Mouse (Mus musculus) forebrain, embryonic 12.5 days (tissue): ENCODE results near the gene Cyp2c55. TPM values are rescaled to one million over a fixed set of nuclear protein-coding genes. Genes with fewer than 3 reads are reported as not detected.

Source experiments
- ATAC-seq: fragments of 200-750 bp; cut with Nextera tagmentation; 2 replicates; pipeline ENCODE4 v1.8.0; 2017; ENCODE audit warnings: moderate TSS enrichment; ENCODE audit not compliant: low FRiP score
- H3K27ac ChIP-seq: fragments of 300-500 bp; sonication (generic); 2 replicates; pipeline ENCODE4 v1.5.1; 2016; ENCODE audit warnings: mild to moderate bottlenecking
- H3K27me3 ChIP-seq: fragments of 300-500 bp; sonication (generic); 2 replicates; pipeline ENCODE4 v1.6.1; 2016; ENCODE audit warnings: mild to moderate bottlenecking
- H3K36me3 ChIP-seq: fragments of 300-500 bp; sonication (generic); replicated peaks from 2 replicates; pipeline ENCODE4 v1.6.1; 2016; ENCODE audit warnings: mild to moderate bottlenecking
- H3K4me1 ChIP-seq: fragments of 300-500 bp; sonication (generic); 2 replicates; pipeline ENCODE4 v1.6.1; 2016
- H3K4me2 ChIP-seq: fragments of 300-500 bp; sonication (generic); 2 replicates; pipeline ENCODE4 v1.6.1; 2016; ENCODE audit warnings: mild to moderate bottlenecking, moderate library complexity
- H3K4me3 ChIP-seq: fragments of 300-500 bp; sonication (generic); replicated peaks from 2 replicates; pipeline ENCODE4 v1.5.1; 2016; ENCODE audit warnings: mild to moderate bottlenecking
- H3K9ac ChIP-seq: fragments of 300-500 bp; sonication (generic); 2 replicates; pipeline ENCODE4 v1.6.1; 2016; ENCODE audit warnings: mild to moderate bottlenecking
- H3K9me3 ChIP-seq: fragments of 300-500 bp; sonication (generic); 2 replicates; pipeline ENCODE4 v1.6.1; 2016
- WGBS: fragments of 180-500 bp; shearing (Covaris S2); methylation state at CpG from one replicate; pipeline ENCODE4 v1.1.7; 2016; 5-methylcytosine and 5-hydroxymethylcytosine counted together
- polyA plus RNA-seq: library from polyadenylated mRNA; unstranded; fragments of >200 nt; fragmentation: Nextera tagmentation; extraction: Ambion mirVana; gene quantifications from 2 replicates; pipeline ENCODE4 v1.2.1, GENCODE M21; 2016

The Cyp2c55 gene
- not detected in 2 replicates for polyA plus RNA-seq

- no peak within 1 kb of the TSS for H3K9ac ChIP-seq
- H3K9me3 ChIP-seq = no peaks in the 10 kb centered on the region
- no peaks in the 10 kb centered on the region for H3K27me3 ChIP-seq
- H3K4me3 ChIP-seq = no peak within 1 kb of the TSS
- ATAC-seq = no peak
- no peaks in the 10 kb centered on the region for H3K4me1 ChIP-seq
- no peaks in the 10 kb centered on the region for H3K36me3 ChIP-seq
- no peak within 1 kb of the TSS for H3K27ac ChIP-seq
- no peak within 1 kb of the TSS for H3K4me2 ChIP-seq
These were observed at the start of gene Cyp2c55 for GRCm38 (mm10) chr19:39006715-39007114. Gene Cyp2c55, plus strand, starts transcription at chr19:39007019.

GRCm38 (mm10) chr19:38970741-38971140, 36.1 kb upstream of the Cyp2c55 start:
- Histone ChIP-seq H3K4me1 (no peaks in the 10 kb centered on the region), H3K4me2 (no peak overlapping the region), H3K4me3 (no peak overlapping the region), H3K36me3 (peaks cover 23% of the 10 kb centered on the region), H3K9me3 (no peaks in the 10 kb centered on the region), H3K27me3 (no peaks in the 10 kb centered on the region), H3K27ac (no peak overlapping the region), H3K9ac (no peak overlapping the region)
- WGBS = 78% methylated on average over 6 of the region's 6 CpGs
- no peak for ATAC-seq

GRCm38 (mm10) chr19:38972581-38972980, 34.2 kb upstream of the Cyp2c55 start:
- Histone ChIP-seq H3K4me1 (no peaks in the 10 kb centered on the region), H3K4me3 (no peak overlapping the region), H3K27me3 (no peaks in the 10 kb centered on the region), H3K9me3 (no peaks in the 10 kb centered on the region), H3K27ac (no peak overlapping the region), H3K4me2 (no peak overlapping the region), H3K36me3 (peaks cover 10% of the 10 kb centered on the region), H3K9ac (no peak overlapping the region)
- ATAC-seq = no peak
- WGBS = 79% methylated on average over 5 of the region's 5 CpGs

- Histone ChIP-seq H3K36me3 (peaks cover 10% of the 10 kb centered on the region), H3K4me3 (no peak overlapping the region), H3K27ac (0 out of 2 replicates have a peak overlapping the region, but pooled peaks have one; percentile 13), H3K4me2 (no peak overlapping the region), H3K4me1 (no peaks in the 10 kb centered on the region), H3K27me3 (no peaks in the 10 kb centered on the region), H3K9ac (no peak overlapping the region), H3K9me3 (no peaks in the 10 kb centered on the region)
- no peak for ATAC-seq
- WGBS = 74% methylated on average over 7 of the region's 7 CpGs
These were observed 33.2 kb upstream of the Cyp2c55 start for GRCm38 (mm10) chr19:38973666-38974065.

- no peak for ATAC-seq
- no peak overlapping the region for H3K4me2 ChIP-seq
These were observed 30.6 kb upstream of the Cyp2c55 start for GRCm38 (mm10) chr19:38976269-38976668.

GRCm38 (mm10) chr19:38981966-38982365, 24.9 kb upstream of the Cyp2c55 start:
- Histone ChIP-seq H3K4me3 (no peak overlapping the region), H3K9ac (no peak overlapping the region), H3K4me1 (no peaks in the 10 kb centered on the region), H3K27me3 (no peaks in the 10 kb centered on the region), H3K4me2 (no peak overlapping the region), H3K27ac (no peak overlapping the region), H3K9me3 (no peaks in the 10 kb centered on the region), H3K36me3 (no peaks in the 10 kb centered on the region)
- ATAC-seq = no peak
- 0% methylated on average over 1 of the region's 1 CpGs for WGBS

More at GRCm38 (mm10) chr19:38976269-38976668, 30.6 kb upstream of the Cyp2c55 start:
- peaks cover 3% of the 10 kb centered on the region; the same call in 1 of the 2 replicates for H3K36me3 ChIP-seq
- no peaks in the 10 kb centered on the region for H3K4me1 ChIP-seq
- H3K4me3 ChIP-seq = no peak overlapping the region
- H3K27me3 ChIP-seq = no peaks in the 10 kb centered on the region
- H3K9ac ChIP-seq = no peak overlapping the region
- H3K27ac ChIP-seq = no peak overlapping the region
- no peaks in the 10 kb centered on the region for H3K9me3 ChIP-seq

- WGBS = 89% methylated on average over 4 of the region's 4 CpGs
- peaks cover 4% of the 10 kb centered on the region; the same call in 1 of the 2 replicates for H3K9me3 ChIP-seq
These were observed 8.6 kb upstream of the Cyp2c55 start for GRCm38 (mm10) chr19:38998248-38998647.

GRCm38 (mm10) chr19:38998676-38999075, 8.1 kb upstream of the Cyp2c55 start:
- no peak overlapping the region for H3K27ac ChIP-seq

More at GRCm38 (mm10) chr19:38998248-38998647, 8.6 kb upstream of the Cyp2c55 start:
- Histone ChIP-seq H3K9ac (no peak overlapping the region), H3K4me2 (no peak overlapping the region), H3K36me3 (no peaks in the 10 kb centered on the region), H3K27ac (no peak overlapping the region), H3K4me1 (no peaks in the 10 kb centered on the region), H3K4me3 (no peak overlapping the region), H3K27me3 (no peaks in the 10 kb centered on the region)
- no peak for ATAC-seq

GRCm38 (mm10) chr19:39005132-39005531, 1.7 kb upstream of the Cyp2c55 start:
- Histone ChIP-seq H3K27me3 (no peaks in the 10 kb centered on the region), H3K9ac (no peak overlapping the region), H3K9me3 (no peaks in the 10 kb centered on the region), H3K4me3 (no peak overlapping the region), H3K36me3 (no peaks in the 10 kb centered on the region), H3K4me1 (no peaks in the 10 kb centered on the region), H3K27ac (no peak overlapping the region), H3K4me2 (no peak overlapping the region)
- no peak for ATAC-seq
- WGBS = 94% methylated on average over 1 of the region's 1 CpGs

More at GRCm38 (mm10) chr19:38998676-38999075, 8.1 kb upstream of the Cyp2c55 start:
- Histone ChIP-seq H3K27me3 (no peaks in the 10 kb centered on the region), H3K4me2 (no peak overlapping the region), H3K9me3 (0 out of 2 replicates have a peak, but pooled peaks cover under 1% of the 10 kb centered on the region), H3K4me1 (no peaks in the 10 kb centered on the region), H3K4me3 (no peak overlapping the region), H3K36me3 (no peaks in the 10 kb centered on the region), H3K9ac (no peak overlapping the region)
- WGBS = 97% methylated on average over 1 of the region's 1 CpGs
- no peak for ATAC-seq

- Histone ChIP-seq H3K27ac (no peak overlapping the region), H3K9ac (no peak overlapping the region), H3K4me1 (no peaks in the 10 kb centered on the region), H3K36me3 (no peaks in the 10 kb centered on the region), H3K4me2 (no peak overlapping the region), H3K4me3 (no peak overlapping the region), H3K9me3 (no peaks in the 10 kb centered on the region), H3K27me3 (no peaks in the 10 kb centered on the region)
- WGBS = 96% methylated on average over 1 of the region's 1 CpGs
- ATAC-seq = no peak
These were observed 51.1 kb downstream of the Cyp2c55 start for GRCm38 (mm10) chr19:39057928-39058327.

GRCm38 (mm10) chr19:39060719-39061118, 53.9 kb downstream of the Cyp2c55 start, which contains the start of gene Cyp2c65:
Gene Cyp2c65, plus strand, starts transcription at chr19:39061015.
- Histone ChIP-seq H3K36me3 (no peaks in the 10 kb centered on the region), H3K27ac (no peak within 1 kb of the TSS), H3K9me3 (no peaks in the 10 kb centered on the region), H3K4me2 (no peak within 1 kb of the TSS), H3K4me1 (no peaks in the 10 kb centered on the region), H3K9ac (no peak within 1 kb of the TSS), H3K4me3 (no peak within 1 kb of the TSS), H3K27me3 (no peaks in the 10 kb centered on the region)
- no peak for ATAC-seq
- 63% methylated on average over 2 of the region's 2 CpGs for WGBS
